Mouse (Mus musculus): ENCODE data around the gene Bcar3.

Gene Bcar3

GRCm38 (mm10) chr3:122308981-122309380 lies 15.0 kb downstream of the Bcar3 start:
- DNase-seq (ENCODE audit: low read depth, low spot score): peak; percentile 22
- Histone ChIP-seq H3K27me3 (ENCODE audit: control insufficient read depth, insufficient read depth, low read length, poor library complexity, severe bottlenecking) (no peaks in the 10 kb centered on the region), H3K36me3 (ENCODE audit: control insufficient read depth, insufficient read depth, low read length, poor library complexity, severe bottlenecking) (no peaks in the 10 kb centered on the region)

- peak; percentile 85 for DNase-seq (ENCODE audit: low read depth, low spot score)
- H3K36me3 ChIP-seq (ENCODE audit: control insufficient read depth, insufficient read depth, low read length, poor library complexity, severe bottlenecking): no peaks in the 10 kb centered on the region
- no peaks in the 10 kb centered on the region for H3K27me3 ChIP-seq (ENCODE audit: control insufficient read depth, insufficient read depth, low read length, poor library complexity, severe bottlenecking)
Observed at GRCm38 (mm10) chr3:122312078-122312477, 18.1 kb downstream of the Bcar3 start.

- Histone ChIP-seq H3K36me3 (ENCODE audit: control insufficient read depth, insufficient read depth, low read length, poor library complexity, severe bottlenecking) (no peaks in the 10 kb centered on the region), H3K27me3 (ENCODE audit: control insufficient read depth, insufficient read depth, low read length, poor library complexity, severe bottlenecking) (no peaks in the 10 kb centered on the region)
- no peak for DNase-seq (ENCODE audit: low read depth, low spot score)
Observed at GRCm38 (mm10) chr3:122312936-122313629, 19.1 kb downstream of the Bcar3 start.

- H3K27me3 ChIP-seq (ENCODE audit: control insufficient read depth, insufficient read depth, low read length, poor library complexity, severe bottlenecking): no peaks in the 10 kb centered on the region
- H3K36me3 ChIP-seq (ENCODE audit: control insufficient read depth, insufficient read depth, low read length, poor library complexity, severe bottlenecking): no peaks in the 10 kb centered on the region
- no peak for DNase-seq (ENCODE audit: low read depth, low spot score)
Observed at GRCm38 (mm10) chr3:122313936-122314335, 20.0 kb downstream of the Bcar3 start.

GRCm38 (mm10) chr3:122316621-122317020 lies 22.7 kb downstream of the Bcar3 start:
- Histone ChIP-seq H3K36me3 (ENCODE audit: control insufficient read depth, insufficient read depth, low read length, poor library complexity, severe bottlenecking) (no peaks in the 10 kb centered on the region), H3K27me3 (ENCODE audit: control insufficient read depth, insufficient read depth, low read length, poor library complexity, severe bottlenecking) (no peaks in the 10 kb centered on the region)
- no peak for DNase-seq (ENCODE audit: low read depth, low spot score)

- no peaks in the 10 kb centered on the region for H3K36me3 ChIP-seq (ENCODE audit: control insufficient read depth, insufficient read depth, low read length, poor library complexity, severe bottlenecking)
- DNase-seq (ENCODE audit: low read depth, low spot score): no peak
- H3K27me3 ChIP-seq (ENCODE audit: control insufficient read depth, insufficient read depth, low read length, poor library complexity, severe bottlenecking): no peaks in the 10 kb centered on the region
Observed at GRCm38 (mm10) chr3:122317339-122317738, 23.4 kb downstream of the Bcar3 start.

GRCm38 (mm10) chr3:122322226-122322625 lies 28.3 kb downstream of the Bcar3 start:
- no peak for DNase-seq (ENCODE audit: low read depth, low spot score)
- Histone ChIP-seq H3K27me3 (ENCODE audit: control insufficient read depth, insufficient read depth, low read length, poor library complexity, severe bottlenecking) (no peaks in the 10 kb centered on the region), H3K36me3 (ENCODE audit: control insufficient read depth, insufficient read depth, low read length, poor library complexity, severe bottlenecking) (no peaks in the 10 kb centered on the region)

GRCm38 (mm10) chr3:122323841-122324240 lies 29.9 kb downstream of the Bcar3 start:
- H3K27me3 ChIP-seq (ENCODE audit: control insufficient read depth, insufficient read depth, low read length, poor library complexity, severe bottlenecking): no peaks in the 10 kb centered on the region
- H3K36me3 ChIP-seq (ENCODE audit: control insufficient read depth, insufficient read depth, low read length, poor library complexity, severe bottlenecking): no peaks in the 10 kb centered on the region
- DNase-seq (ENCODE audit: low read depth, low spot score): no peak

GRCm38 (mm10) chr3:122324528-122324927 lies 30.6 kb downstream of the Bcar3 start:
- Histone ChIP-seq H3K36me3 (ENCODE audit: control insufficient read depth, insufficient read depth, low read length, poor library complexity, severe bottlenecking) (no peaks in the 10 kb centered on the region), H3K27me3 (ENCODE audit: control insufficient read depth, insufficient read depth, low read length, poor library complexity, severe bottlenecking) (no peaks in the 10 kb centered on the region)
- DNase-seq (ENCODE audit: low read depth, low spot score): no peak

GRCm38 (mm10) chr3:122330484-122330883 lies 36.5 kb downstream of the Bcar3 start:
- Histone ChIP-seq H3K27me3 (ENCODE audit: control insufficient read depth, insufficient read depth, low read length, poor library complexity, severe bottlenecking) (no peaks in the 10 kb centered on the region; the same call in 1 of the 2 replicates), H3K36me3 (ENCODE audit: control insufficient read depth, insufficient read depth, low read length, poor library complexity, severe bottlenecking) (no peaks in the 10 kb centered on the region)
- no peak for DNase-seq (ENCODE audit: low read depth, low spot score)

- no peaks in the 10 kb centered on the region for H3K36me3 ChIP-seq (ENCODE audit: control insufficient read depth, insufficient read depth, low read length, poor library complexity, severe bottlenecking)
- DNase-seq (ENCODE audit: low read depth, low spot score): no peak
Observed at GRCm38 (mm10) chr3:122333493-122333892, 39.6 kb downstream of the Bcar3 start.

GRCm38 (mm10) chr3:122333902-122334301 lies 40.0 kb downstream of the Bcar3 start:
- no peaks in the 10 kb centered on the region; the same call in 1 of the 2 replicates for H3K27me3 ChIP-seq (ENCODE audit: control insufficient read depth, insufficient read depth, low read length, poor library complexity, severe bottlenecking)
- H3K36me3 ChIP-seq (ENCODE audit: control insufficient read depth, insufficient read depth, low read length, poor library complexity, severe bottlenecking): no peaks in the 10 kb centered on the region
- no peak for DNase-seq (ENCODE audit: low read depth, low spot score)

More at GRCm38 (mm10) chr3:122333493-122333892, 39.6 kb downstream of the Bcar3 start:
- H3K27me3 ChIP-seq (ENCODE audit: control insufficient read depth, insufficient read depth, low read length, poor library complexity, severe bottlenecking): no peaks in the 10 kb centered on the region; the same call in 1 of the 2 replicates

- H3K27me3 ChIP-seq (ENCODE audit: control insufficient read depth, insufficient read depth, low read length, poor library complexity, severe bottlenecking): no peaks in the 10 kb centered on the region; the same call in 1 of the 2 replicates
- no peak for DNase-seq (ENCODE audit: low read depth, low spot score)
- no peaks in the 10 kb centered on the region for H3K36me3 ChIP-seq (ENCODE audit: control insufficient read depth, insufficient read depth, low read length, poor library complexity, severe bottlenecking)
Observed at GRCm38 (mm10) chr3:122334375-122334774, 40.4 kb downstream of the Bcar3 start.

- Histone ChIP-seq H3K36me3 (ENCODE audit: control insufficient read depth, insufficient read depth, low read length, poor library complexity, severe bottlenecking) (no peaks in the 10 kb centered on the region), H3K27me3 (ENCODE audit: control insufficient read depth, insufficient read depth, low read length, poor library complexity, severe bottlenecking) (no peaks in the 10 kb centered on the region; the same call in 1 of the 2 replicates)
- DNase-seq (ENCODE audit: low read depth, low spot score): no peak
Observed at GRCm38 (mm10) chr3:122336030-122336429, 42.1 kb downstream of the Bcar3 start.

- no peak for DNase-seq (ENCODE audit: low read depth, low spot score)
- H3K27me3 ChIP-seq (ENCODE audit: control insufficient read depth, insufficient read depth, low read length, poor library complexity, severe bottlenecking): no peaks in the 10 kb centered on the region
- H3K36me3 ChIP-seq (ENCODE audit: control insufficient read depth, insufficient read depth, low read length, poor library complexity, severe bottlenecking): no peaks in the 10 kb centered on the region
Observed at GRCm38 (mm10) chr3:122337992-122338391, 44.1 kb downstream of the Bcar3 start.

- H3K36me3 ChIP-seq (ENCODE audit: control insufficient read depth, insufficient read depth, low read length, poor library complexity, severe bottlenecking): no peaks in the 10 kb centered on the region
- no peaks in the 10 kb centered on the region for H3K27me3 ChIP-seq (ENCODE audit: control insufficient read depth, insufficient read depth, low read length, poor library complexity, severe bottlenecking)
- DNase-seq (ENCODE audit: low read depth, low spot score): no peak
Observed at GRCm38 (mm10) chr3:122338897-122339296, 45.0 kb downstream of the Bcar3 start.
